Mouse (Mus musculus) olfactory bulb, adult 2 months (tissue): ENCODE measurements at regions not wholly inside any gene's neighbourhood (a gene's known extent, or its start where the extent isn't known, plus 50 kb on each side); places are given as distances from the start of the nearest gene placed in this dataset.

Experiments
- H3K27ac ChIP-seq: fragments of 200-500 bp; 2 replicates; pipeline ENCODE4 v1.5.1; 2012; ENCODE audit warnings: low read depth, low read length; ENCODE audit not compliant: insufficient read depth
- H3K4me1 ChIP-seq: fragments of 200-500 bp; 2 replicates; pipeline ENCODE4 v1.6.1; 2012; ENCODE audit warnings: low read length; ENCODE audit not compliant: control insufficient read depth, insufficient read depth
- H3K4me3 ChIP-seq: fragments of 200-500 bp; 2 replicates; pipeline ENCODE4 v1.5.1; 2012; ENCODE audit warnings: mild to moderate bottlenecking, low read depth, low read length, moderate library complexity; ENCODE audit not compliant: insufficient read depth
- CTCF ChIP-seq: fragments of 200-500 bp; IDR thresholded peaks from 2 replicates; pipeline ENCODE4 v1.5.1; 2012; ENCODE audit warnings: low read depth, mild to moderate bottlenecking, low read length, moderate library complexity; ENCODE audit not compliant: insufficient read depth
- POLR2A ChIP-seq: fragments of 200-500 bp; IDR thresholded peaks from 2 replicates; pipeline ENCODE4 v1.6.1; 2012; ENCODE audit warnings: mild to moderate bottlenecking, low read depth, low read length, moderate library complexity; ENCODE audit not compliant: insufficient read depth
- WGBS: fragments of 180-500 bp; shearing (Covaris S2); methylation state at CpG from one replicate; pipeline ENCODE4 v1.1.7; 2018; 5-methylcytosine and 5-hydroxymethylcytosine counted together

DNA sequence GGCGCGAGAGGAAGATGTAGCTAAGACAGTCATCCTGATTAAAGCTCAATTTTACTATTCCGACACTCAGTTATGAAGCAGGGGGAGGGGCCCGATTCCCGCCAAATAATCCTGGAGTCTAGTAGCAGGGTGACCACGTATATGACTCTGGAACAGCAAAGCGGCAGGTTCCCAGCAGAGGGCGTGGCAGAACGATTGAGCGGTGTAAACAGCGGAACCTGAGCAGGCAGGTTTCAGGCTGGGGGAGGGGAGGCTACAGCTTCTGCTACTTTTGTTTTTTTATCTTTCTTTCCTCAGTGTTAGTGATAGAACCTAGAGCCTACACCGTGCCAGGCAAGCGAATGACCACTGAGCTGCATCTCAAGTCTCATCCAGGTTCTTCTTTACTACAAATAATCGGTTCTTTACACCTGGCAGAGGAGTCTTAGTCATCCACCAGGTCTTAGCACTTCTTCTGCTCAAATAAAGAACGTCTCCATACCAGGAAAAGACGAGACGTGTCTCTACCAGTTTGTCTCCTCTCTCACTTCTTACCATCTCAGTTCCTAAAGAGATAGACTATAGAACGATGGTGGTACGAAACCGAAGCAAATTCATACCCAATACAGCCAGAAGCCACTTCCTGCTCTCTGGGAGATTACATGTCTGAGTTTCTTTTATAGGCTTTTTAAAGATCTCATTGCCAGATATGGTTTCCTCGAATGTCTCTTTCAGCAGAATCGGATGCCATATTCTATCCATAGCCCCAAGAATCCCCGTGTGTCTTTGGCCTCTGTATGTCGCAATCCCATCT, 100.2 kb upstream of the Ppm1h start:
- WGBS, result 67% methylated on average over 24 of the region's 24 CpGs
- Histone ChIP-seq H3K27ac (no peak overlapping the region), H3K4me1 (no peaks in the 10 kb centered on the region), H3K4me3 (no peak overlapping the region)
- TF ChIP-seq CTCF (no peak), POLR2A (no peak)

DNA sequence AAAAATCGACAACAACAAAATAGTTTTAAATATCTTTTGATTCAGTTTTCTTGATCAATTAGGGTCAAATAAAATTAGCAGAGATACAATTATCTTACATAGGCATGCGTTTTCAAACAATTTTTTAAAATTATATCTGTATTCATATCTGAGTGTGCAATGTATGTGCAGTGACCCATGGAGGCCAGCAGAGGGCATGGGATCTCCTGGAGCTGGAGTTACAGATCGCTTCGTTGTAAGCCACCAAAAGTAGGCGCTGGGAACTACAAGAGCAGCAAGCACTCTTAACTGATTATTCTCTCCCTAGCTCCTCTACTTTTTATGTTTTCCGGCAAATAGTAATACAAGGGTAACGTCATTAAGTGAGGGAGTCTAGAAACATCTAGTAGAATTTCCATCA, 97.5 kb upstream of the Ppm1h start:
- TF ChIP-seq CTCF (no peak), POLR2A (no peak)
- Histone ChIP-seq H3K27ac (no peak overlapping the region), H3K4me1 (no peaks in the 10 kb centered on the region), H3K4me3 (no peak overlapping the region)
- WGBS, result 93% methylated on average over 7 of the region's 7 CpGs

DNA sequence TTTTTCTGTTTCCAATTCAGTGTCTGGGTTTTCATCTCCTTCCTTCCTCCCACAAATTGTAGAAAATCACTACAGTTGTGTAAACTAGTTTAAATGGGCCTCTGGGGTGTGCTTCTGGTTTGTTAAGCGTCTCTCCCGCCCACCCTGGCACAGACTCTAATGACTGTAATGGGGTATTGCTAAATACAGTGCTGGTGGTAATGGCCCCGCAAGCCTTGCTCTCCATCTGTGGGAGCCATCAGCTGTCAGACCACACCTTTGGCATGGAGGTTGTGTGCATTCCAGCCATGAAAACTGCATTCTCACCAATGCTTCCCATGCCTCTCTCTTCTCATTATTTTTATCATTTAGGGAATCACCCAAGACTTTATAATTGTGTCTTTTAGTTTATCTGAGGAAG, 91.0 kb upstream of the Ppm1h start:
- Histone ChIP-seq H3K4me3 (no peak overlapping the region), H3K27ac (no peak overlapping the region), H3K4me1 (peaks cover 2% of the 10 kb centered on the region; the same call in 1 of the 2 replicates)
- WGBS, result 36% methylated on average over 3 of the region's 3 CpGs
- TF ChIP-seq CTCF, result no peak
- TF ChIP-seq POLR2A, result no peak

DNA sequence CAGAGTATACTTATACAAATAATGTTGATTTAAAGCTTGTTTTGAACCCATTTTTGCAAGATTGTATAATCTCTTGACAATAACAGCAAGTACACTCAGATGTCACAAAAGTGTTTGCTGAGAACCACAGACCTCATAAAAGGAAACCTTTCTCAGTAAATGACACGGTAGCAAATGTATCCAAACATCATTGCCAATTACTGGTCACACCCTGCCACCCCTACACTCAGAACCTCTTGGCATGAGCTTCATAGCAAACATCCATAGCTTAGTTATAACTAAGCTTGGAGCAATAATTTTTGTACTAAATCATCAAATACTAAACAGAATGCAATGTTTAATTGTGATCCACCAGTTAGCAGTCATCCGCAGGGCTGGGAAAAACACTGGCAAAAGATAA, 79.1 kb upstream of the Ppm1h start:
- WGBS, result 93% methylated on average over 2 of the region's 2 CpGs
- H3K27ac ChIP-seq, result no peak overlapping the region
- TF ChIP-seq CTCF (no peak), POLR2A (no peak)
- no peaks in the 10 kb centered on the region for H3K4me1 ChIP-seq
- H3K4me3 ChIP-seq, result no peak overlapping the region

DNA sequence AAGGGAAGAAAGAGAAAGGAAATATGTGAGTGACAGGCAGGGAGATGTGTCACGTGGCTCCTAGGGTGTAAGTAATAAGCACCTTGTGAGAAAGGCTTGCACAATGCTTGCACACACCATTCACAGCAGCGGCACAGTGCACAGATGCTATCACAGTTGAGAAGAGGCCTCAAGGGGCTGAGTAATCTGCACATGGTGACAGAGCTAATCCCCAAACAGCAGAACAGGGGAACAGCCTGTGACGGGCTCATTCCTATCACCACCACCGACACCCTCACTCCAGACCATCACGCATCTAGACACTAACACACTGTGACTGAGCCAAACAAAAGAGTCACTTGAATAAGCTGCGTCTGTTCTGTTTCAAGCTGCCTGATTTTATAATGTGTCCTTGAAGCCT, 76.2 kb upstream of the Ppm1h start:
- WGBS, result 49% methylated on average over 6 of the region's 6 CpGs
- no peak overlapping the region for H3K27ac ChIP-seq
- TF ChIP-seq POLR2A (no peak), CTCF (no peak)
- no peak overlapping the region for H3K4me3 ChIP-seq
- H3K4me1 ChIP-seq, result no peaks in the 10 kb centered on the region

DNA sequence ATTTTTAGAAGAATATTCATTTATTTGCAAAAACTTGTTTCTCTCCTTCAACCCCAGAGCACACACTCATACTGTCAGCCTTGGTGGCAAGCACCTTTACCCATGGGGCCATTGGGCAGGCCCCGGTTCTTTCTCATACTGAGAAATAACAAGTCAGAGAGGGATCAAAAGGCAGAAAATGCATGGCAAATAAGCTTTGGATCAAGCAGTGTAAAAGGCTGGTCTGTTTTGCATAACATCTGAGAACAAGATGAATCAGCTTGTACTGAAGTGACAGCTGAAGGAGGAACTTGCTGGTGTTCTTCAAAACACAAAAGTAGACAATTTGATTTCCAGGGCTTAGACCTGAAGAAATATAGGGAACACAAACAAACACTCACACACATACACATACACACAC, 74.6 kb upstream of the Ppm1h start:
- Histone ChIP-seq H3K4me3 (no peak overlapping the region), H3K4me1 (no peaks in the 10 kb centered on the region), H3K27ac (no peak overlapping the region)
- WGBS, result 64% methylated on average over 1 of the region's 1 CpGs
- TF ChIP-seq POLR2A (no peak), CTCF (no peak)

DNA sequence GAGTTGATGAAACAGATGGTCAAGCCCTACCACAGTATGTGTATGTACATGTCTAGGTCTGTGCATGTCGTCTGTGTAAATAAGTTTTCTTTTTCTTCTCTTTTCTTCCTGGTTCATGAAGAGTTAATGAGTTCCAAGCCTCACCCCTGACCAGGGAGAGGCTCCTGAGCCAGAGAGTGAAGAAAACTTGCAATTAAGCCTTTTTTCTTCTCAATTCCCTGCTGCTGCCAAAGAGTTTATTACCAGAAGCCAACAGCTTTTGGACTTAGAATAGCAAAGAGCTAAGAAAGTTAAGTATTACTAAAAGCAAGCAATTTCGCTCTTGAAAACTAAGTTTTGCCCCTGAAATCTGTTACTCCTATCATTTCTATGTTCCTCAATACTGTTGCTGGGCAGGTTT, 65.3 kb upstream of the Ppm1h start:
- 48% methylated on average over 2 of the region's 2 CpGs for WGBS

DNA sequence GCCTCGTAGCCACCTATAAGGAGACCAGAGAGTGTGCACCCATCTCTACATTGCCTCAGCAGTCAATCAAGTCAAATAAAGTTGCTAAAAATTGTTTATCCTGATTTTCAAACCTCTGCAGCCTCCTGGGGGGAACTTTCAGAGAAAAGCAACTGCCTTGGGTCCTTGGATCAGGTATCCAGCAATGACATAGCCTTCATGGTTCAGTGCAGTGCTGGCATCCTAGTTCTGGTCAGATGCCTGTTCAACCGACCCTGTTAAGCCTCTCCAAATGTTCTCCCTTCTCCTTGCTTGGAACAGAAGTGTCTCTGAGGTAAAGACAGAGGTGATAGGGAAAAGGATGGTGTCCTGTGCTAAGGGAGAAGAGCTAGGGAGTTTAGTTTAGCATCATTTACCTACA, 64.7 kb upstream of the Ppm1h start:
- no peaks in the 10 kb centered on the region for H3K4me1 ChIP-seq
- TF ChIP-seq POLR2A (no peak), CTCF (no peak)
- no peak overlapping the region for H3K4me3 ChIP-seq
- no peak overlapping the region for H3K27ac ChIP-seq
- WGBS, result 77% methylated on average over 2 of the region's 2 CpGs

More for the DNA sequence above, 65.3 kb upstream of the Ppm1h start:
- Histone ChIP-seq H3K27ac (no peak overlapping the region), H3K4me3 (no peak overlapping the region), H3K4me1 (no peaks in the 10 kb centered on the region)
- no peak for TF ChIP-seq CTCF
- TF ChIP-seq POLR2A, result no peak

DNA sequence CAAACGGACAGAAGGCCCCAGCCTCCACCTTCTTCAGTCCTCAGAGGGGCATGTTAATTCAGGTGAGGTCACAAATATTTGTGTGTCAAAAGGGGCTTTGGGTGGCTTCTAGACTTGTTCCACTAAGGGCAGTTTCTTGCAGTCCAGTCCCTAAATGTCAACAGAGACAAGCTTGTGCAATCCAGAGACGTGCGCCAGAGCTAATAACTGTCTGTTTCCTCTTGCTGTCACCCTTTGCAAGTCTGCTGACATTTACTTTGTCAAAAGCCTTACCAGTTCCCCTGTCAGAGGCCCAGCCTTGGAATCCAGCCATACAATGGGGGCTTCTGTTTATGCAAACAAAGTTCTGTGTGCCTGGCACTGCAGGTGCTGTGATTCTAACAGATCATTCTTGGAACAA, 63.8 kb upstream of the Ppm1h start:
- 73% methylated on average over 3 of the region's 3 CpGs for WGBS

More for the DNA sequence above, 63.8 kb upstream of the Ppm1h start:
- Histone ChIP-seq H3K4me1 (no peaks in the 10 kb centered on the region), H3K27ac (no peak overlapping the region), H3K4me3 (no peak overlapping the region)
- TF ChIP-seq POLR2A, result no peak
- TF ChIP-seq CTCF, result no peak
